Mouse (Mus musculus) E14TG2a.4 (cell line): ENCODE data around the gene Mrpl37.

Source experiments
- CTCF ChIP-seq: conservative IDR thresholded peaks from 2 replicates; pipeline ENCODE4 v1.5.1; 2014; ENCODE audit warnings: low read length
- POU5F1 ChIP-seq: IDR thresholded peaks from 2 replicates; pipeline ENCODE4 v1.6.1; 2014; ENCODE audit warnings: low read length, borderline replicate concordance

GRCm38 (mm10) chr4:107006229-107006628 is 60.4 kb downstream of the Mrpl37 start:
- no peak for TF ChIP-seq CTCF
- TF ChIP-seq POU5F1: no peak
